Mouse (Mus musculus) heart, postnatal 0 days (tissue): ENCODE measurements around the gene Meiob.

Experiments used
- CTCF ChIP-seq: IDR thresholded peaks from 2 replicates; pipeline ENCODE4 v1.5.1; 2016; ENCODE audit warnings: antibody characterized with exemption, control low read depth, low read depth
- EP300 ChIP-seq: IDR thresholded peaks from 2 replicates; pipeline ENCODE4 v1.6.1; 2016; ENCODE audit warnings: antibody characterized with exemption, low read depth

GRCm38 (mm10) chr17:24850773-24851127, 46.7 kb downstream of the Meiob start:
- TF ChIP-seq CTCF (no peak), EP300 (no peak)
